Mouse (Mus musculus): ENCODE results near the gene Pcolce2. TPM values are rescaled to one million over a fixed set of nuclear protein-coding genes. Genes with fewer than 3 reads are reported as not detected.

Pcolce2 gene
- polyA plus RNA-seq, 1 experiment from 2014 or later = 1.7 TPM

DNA sequence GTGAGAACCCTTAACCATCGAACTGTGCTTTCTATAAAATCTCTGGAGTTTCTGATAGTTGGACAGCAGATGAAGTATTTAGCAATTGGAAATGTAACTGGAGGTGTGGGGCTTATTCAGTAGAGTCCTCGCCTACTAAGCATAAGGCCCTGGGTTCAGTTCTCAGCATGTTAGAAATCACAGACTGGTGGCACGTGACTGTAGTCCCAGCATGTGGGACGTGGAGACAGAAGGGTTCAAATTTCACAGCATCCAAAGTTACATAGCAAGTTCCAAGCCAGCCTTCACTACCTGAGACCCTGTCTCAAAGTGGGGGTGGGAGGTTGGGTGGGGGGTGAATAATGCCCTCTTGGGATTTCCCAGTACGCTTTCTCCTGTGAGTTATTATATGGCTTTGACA lies 30.9 kb downstream of the Pcolce2 start:
- Histone ChIP-seq H3K9ac (ENCODE audit: low read length) (no peak overlapping the region), H3K4me1 (ENCODE audit: control insufficient read depth, insufficient read depth, low read length) (peaks cover 18% of the 10 kb centered on the region), H3K36me3 (ENCODE audit: control insufficient read depth, insufficient read depth) (no peaks in the 10 kb centered on the region), H3K4me3 (ENCODE audit: low read length) (no peak overlapping the region), H3K4me2 (ENCODE audit: low read depth, low read length) (0 out of 2 replicates have a peak overlapping the region, but pooled peaks have one; percentile 13), H3K9me3 (replicated peaks; ENCODE audit: control insufficient read depth, low read length) (peaks cover 6% of the 10 kb centered on the region; the same call in 1 of the 2 replicates), H3K27ac (ENCODE audit: low read length) (no peak overlapping the region), H3K27me3 (ENCODE audit: control insufficient read depth, insufficient read depth, low read length) (no peaks in the 10 kb centered on the region)
- 77% methylated on average over 5 of the region's 5 CpGs for WGBS
- ATAC-seq (replicated peaks; ENCODE audit: extremely low read depth, insufficient read depth, low FRiP score) = no peak

DNA sequence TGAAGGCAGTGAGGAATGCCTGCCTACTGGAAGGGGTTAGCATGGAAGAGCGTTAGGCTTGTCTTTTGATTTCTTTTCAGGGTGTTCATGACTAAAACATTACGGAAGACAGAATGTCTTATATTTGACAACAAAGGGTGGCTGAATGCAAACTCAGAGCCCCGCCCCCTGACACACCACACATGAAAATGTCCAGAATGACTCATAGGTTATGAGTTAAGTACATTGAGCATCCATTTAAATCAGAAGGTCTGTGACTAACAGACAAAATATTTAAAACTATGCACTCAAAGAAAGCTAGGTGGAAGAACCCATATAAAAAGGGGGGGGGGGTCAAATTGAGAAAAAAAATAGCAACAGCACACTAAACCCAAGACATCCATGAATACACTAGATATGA lies 34.9 kb downstream of the Pcolce2 start:
- ATAC-seq (replicated peaks; ENCODE audit: extremely low read depth, insufficient read depth, low FRiP score) = no peak
- Histone ChIP-seq H3K9ac (ENCODE audit: low read length) (no peak overlapping the region), H3K27ac (ENCODE audit: low read length) (no peak overlapping the region), H3K36me3 (ENCODE audit: control insufficient read depth, insufficient read depth) (no peaks in the 10 kb centered on the region), H3K9me3 (replicated peaks; ENCODE audit: control insufficient read depth, low read length) (peaks cover 3% of the 10 kb centered on the region; the same call in 1 of the 2 replicates), H3K4me2 (ENCODE audit: low read depth, low read length) (no peak overlapping the region), H3K4me1 (ENCODE audit: control insufficient read depth, insufficient read depth, low read length) (peaks cover 12% of the 10 kb centered on the region), H3K4me3 (ENCODE audit: low read length) (no peak overlapping the region), H3K27me3 (ENCODE audit: control insufficient read depth, insufficient read depth, low read length) (no peaks in the 10 kb centered on the region)
- WGBS = 88% methylated on average over 3 of the region's 3 CpGs

DNA sequence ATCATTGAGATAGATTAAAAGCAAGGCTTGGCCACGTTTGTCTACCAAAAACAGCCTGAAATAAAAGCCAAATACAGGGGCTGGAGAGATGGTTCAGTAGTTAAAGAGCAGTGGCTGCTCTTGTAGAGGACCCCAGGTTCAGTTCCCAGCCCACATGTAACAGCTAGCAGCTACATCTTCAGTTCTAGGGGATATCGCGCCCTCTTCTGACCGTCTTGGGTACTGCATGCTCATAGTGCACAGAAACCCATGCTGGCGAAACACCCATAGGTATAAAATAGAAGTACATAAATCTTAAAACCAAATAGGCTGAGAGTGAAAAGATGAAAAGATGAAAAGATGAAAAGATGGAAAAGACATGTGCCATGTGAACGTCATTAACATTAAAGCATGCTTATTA lies 35.4 kb downstream of the Pcolce2 start:
- H3K27ac ChIP-seq (ENCODE audit: low read length) = no peak overlapping the region
- peaks cover 8% of the 10 kb centered on the region for H3K4me1 ChIP-seq (ENCODE audit: control insufficient read depth, insufficient read depth, low read length)
- no peak overlapping the region for H3K9ac ChIP-seq (ENCODE audit: low read length)
- no peak overlapping the region for H3K4me2 ChIP-seq (ENCODE audit: low read depth, low read length)
- no peaks in the 10 kb centered on the region for H3K27me3 ChIP-seq (ENCODE audit: control insufficient read depth, insufficient read depth, low read length)
- H3K4me3 ChIP-seq (ENCODE audit: low read length) = no peak overlapping the region
- no peaks in the 10 kb centered on the region for H3K36me3 ChIP-seq (ENCODE audit: control insufficient read depth, insufficient read depth)
- WGBS = 78% methylated on average over 6 of the region's 6 CpGs
- no peak for ATAC-seq (replicated peaks; ENCODE audit: extremely low read depth, insufficient read depth, low FRiP score)
- H3K9me3 ChIP-seq (replicated peaks; ENCODE audit: control insufficient read depth, low read length) = peaks cover 3% of the 10 kb centered on the region; the same call in 1 of the 2 replicates

DNA sequence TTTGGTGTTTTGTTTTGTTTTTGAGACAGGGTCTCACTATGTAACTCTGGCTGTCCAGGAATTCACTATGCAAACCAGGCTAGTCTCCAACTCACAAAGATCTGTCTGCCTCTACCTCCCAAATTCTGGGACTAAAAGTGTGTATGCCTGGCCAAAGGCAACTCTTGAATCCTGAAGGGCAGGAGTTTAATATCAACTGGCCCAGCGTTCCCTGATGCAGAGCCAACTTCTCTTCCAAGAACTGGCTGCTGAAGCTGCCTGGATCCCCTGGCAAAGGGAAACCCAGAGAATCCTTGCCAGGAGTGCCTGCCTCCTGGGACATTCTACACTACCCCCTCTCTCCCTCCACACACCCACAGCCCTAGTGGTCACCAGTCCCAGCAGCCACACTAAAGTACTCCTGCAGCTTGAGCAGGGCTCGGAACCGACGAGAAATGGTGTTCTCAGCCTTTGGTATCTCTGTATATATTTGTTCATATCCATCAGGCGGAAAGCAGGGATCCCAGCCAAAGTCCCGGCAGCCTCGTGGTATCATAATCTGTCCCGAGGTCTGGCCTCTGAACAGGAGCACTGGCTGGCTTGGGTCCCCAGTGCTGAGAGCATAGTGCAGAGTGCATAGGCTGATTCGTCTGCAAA lies 37.8 kb downstream of the Pcolce2 start:
- ATAC-seq (replicated peaks; ENCODE audit: extremely low read depth, insufficient read depth, low FRiP score) = peak; percentile 88
- H3K27ac ChIP-seq (ENCODE audit: low read length) = peak overlapping the region; percentile 91
- no peak overlapping the region; the same call in 1 of the 2 replicates for H3K9ac ChIP-seq (ENCODE audit: low read length)
- no peaks in the 10 kb centered on the region for H3K27me3 ChIP-seq (ENCODE audit: control insufficient read depth, insufficient read depth, low read length)
- peaks cover 3% of the 10 kb centered on the region; the same call in 1 of the 2 replicates for H3K9me3 ChIP-seq (replicated peaks; ENCODE audit: control insufficient read depth, low read length)
- H3K36me3 ChIP-seq (ENCODE audit: control insufficient read depth, insufficient read depth) = no peaks in the 10 kb centered on the region
- peaks cover 4% of the 10 kb centered on the region for H3K4me1 ChIP-seq (ENCODE audit: control insufficient read depth, insufficient read depth, low read length)
- H3K4me3 ChIP-seq (ENCODE audit: low read length) = peak overlapping the region; percentile 32
- H3K4me2 ChIP-seq (ENCODE audit: low read depth, low read length) = peak overlapping the region; percentile 52
- 34% methylated on average over 9 of the region's 9 CpGs for WGBS

DNA sequence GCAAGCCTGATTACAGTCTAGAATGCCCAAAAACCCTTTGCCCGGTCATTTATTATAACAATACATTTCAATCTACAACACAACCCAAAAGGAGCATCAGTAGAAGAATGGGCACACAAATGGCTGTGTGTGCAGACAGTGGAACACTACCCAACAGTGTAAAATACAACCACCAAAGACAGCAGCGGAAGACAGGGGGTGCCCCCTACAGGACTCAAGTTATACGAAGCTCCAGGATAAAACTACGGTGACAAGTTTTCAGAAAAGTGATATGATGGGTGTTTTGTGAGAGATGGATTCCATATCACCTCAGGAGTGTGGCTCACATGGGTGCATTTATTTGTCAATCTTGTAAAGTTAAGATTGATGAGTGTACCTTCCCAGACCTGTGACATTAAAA lies 38.6 kb downstream of the Pcolce2 start:
- H3K9me3 ChIP-seq (replicated peaks; ENCODE audit: control insufficient read depth, low read length) = peaks cover 3% of the 10 kb centered on the region; the same call in 1 of the 2 replicates
- no peak overlapping the region for H3K9ac ChIP-seq (ENCODE audit: low read length)
- no peaks in the 10 kb centered on the region for H3K27me3 ChIP-seq (ENCODE audit: control insufficient read depth, insufficient read depth, low read length)
- peaks cover 4% of the 10 kb centered on the region for H3K4me1 ChIP-seq (ENCODE audit: control insufficient read depth, insufficient read depth, low read length)
- ATAC-seq (replicated peaks; ENCODE audit: extremely low read depth, insufficient read depth, low FRiP score) = no peak
- H3K4me3 ChIP-seq (ENCODE audit: low read length) = no peak overlapping the region
- no peak overlapping the region for H3K4me2 ChIP-seq (ENCODE audit: low read depth, low read length)
- peak overlapping the region; percentile 91 for H3K27ac ChIP-seq (ENCODE audit: low read length)
- H3K36me3 ChIP-seq (ENCODE audit: control insufficient read depth, insufficient read depth) = no peaks in the 10 kb centered on the region
- 90% methylated on average over 4 of the region's 4 CpGs for WGBS

DNA sequence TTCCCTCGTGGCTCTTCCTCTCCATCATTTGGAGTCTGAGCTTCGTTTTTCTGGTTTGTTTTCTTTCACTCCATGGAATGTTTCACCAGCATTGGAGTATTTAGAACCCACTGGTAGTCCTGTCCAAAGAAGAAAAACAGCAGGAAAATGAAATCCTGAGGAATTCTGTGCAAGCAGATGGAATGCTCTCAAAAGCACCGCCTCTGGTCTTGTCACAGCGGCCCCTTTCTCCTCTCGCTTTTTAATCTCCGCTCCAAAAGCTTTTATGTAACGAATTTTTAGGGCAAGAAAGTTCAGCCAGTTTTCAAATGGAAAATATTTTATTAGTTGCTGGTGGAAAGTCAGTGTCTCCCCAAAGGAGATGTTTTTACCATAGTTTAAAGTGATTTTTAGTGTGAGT lies 42.6 kb downstream of the Pcolce2 start:
- Histone ChIP-seq H3K9ac (ENCODE audit: low read length) (no peak overlapping the region), H3K27ac (ENCODE audit: low read length) (no peak overlapping the region), H3K9me3 (replicated peaks; ENCODE audit: control insufficient read depth, low read length) (no peaks in the 10 kb centered on the region), H3K36me3 (ENCODE audit: control insufficient read depth, insufficient read depth) (no peaks in the 10 kb centered on the region), H3K4me1 (ENCODE audit: control insufficient read depth, insufficient read depth, low read length) (peaks cover 4% of the 10 kb centered on the region), H3K27me3 (ENCODE audit: control insufficient read depth, insufficient read depth, low read length) (no peaks in the 10 kb centered on the region), H3K4me3 (ENCODE audit: low read length) (no peak overlapping the region), H3K4me2 (ENCODE audit: low read depth, low read length) (no peak overlapping the region)
- 61% methylated on average over 7 of the region's 7 CpGs for WGBS
- no peak for ATAC-seq (replicated peaks; ENCODE audit: extremely low read depth, insufficient read depth, low FRiP score)

DNA sequence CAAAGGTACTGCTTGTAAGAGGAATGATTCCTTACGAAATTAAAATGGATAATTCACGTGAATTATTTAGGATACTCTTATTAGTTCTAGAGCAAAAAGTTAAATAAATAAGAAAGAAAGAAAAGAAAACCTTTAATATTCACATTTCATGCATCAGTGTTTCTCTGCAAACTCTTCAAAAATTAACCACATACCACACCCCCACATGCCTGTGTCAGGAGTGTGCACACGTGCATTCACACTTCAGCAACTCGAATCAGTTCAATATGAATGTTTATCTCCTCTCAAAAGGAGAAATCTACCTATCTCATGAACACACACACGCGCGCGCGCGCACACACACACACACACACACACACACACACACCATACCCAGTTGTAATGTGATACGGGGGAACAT lies 43.3 kb downstream of the Pcolce2 start:
- H3K4me3 ChIP-seq (ENCODE audit: low read length) = no peak overlapping the region
- H3K27me3 ChIP-seq (ENCODE audit: control insufficient read depth, insufficient read depth, low read length) = no peaks in the 10 kb centered on the region
- 91% methylated on average over 11 of the region's 11 CpGs for WGBS
- no peak overlapping the region for H3K9ac ChIP-seq (ENCODE audit: low read length)
- ATAC-seq (replicated peaks; ENCODE audit: extremely low read depth, insufficient read depth, low FRiP score) = no peak
- no peak overlapping the region for H3K27ac ChIP-seq (ENCODE audit: low read length)
- H3K36me3 ChIP-seq (ENCODE audit: control insufficient read depth, insufficient read depth) = no peaks in the 10 kb centered on the region
- H3K9me3 ChIP-seq (replicated peaks; ENCODE audit: control insufficient read depth, low read length) = no peaks in the 10 kb centered on the region
- H3K4me1 ChIP-seq (ENCODE audit: control insufficient read depth, insufficient read depth, low read length) = peaks cover 1% of the 10 kb centered on the region
- no peak overlapping the region for H3K4me2 ChIP-seq (ENCODE audit: low read depth, low read length)

DNA sequence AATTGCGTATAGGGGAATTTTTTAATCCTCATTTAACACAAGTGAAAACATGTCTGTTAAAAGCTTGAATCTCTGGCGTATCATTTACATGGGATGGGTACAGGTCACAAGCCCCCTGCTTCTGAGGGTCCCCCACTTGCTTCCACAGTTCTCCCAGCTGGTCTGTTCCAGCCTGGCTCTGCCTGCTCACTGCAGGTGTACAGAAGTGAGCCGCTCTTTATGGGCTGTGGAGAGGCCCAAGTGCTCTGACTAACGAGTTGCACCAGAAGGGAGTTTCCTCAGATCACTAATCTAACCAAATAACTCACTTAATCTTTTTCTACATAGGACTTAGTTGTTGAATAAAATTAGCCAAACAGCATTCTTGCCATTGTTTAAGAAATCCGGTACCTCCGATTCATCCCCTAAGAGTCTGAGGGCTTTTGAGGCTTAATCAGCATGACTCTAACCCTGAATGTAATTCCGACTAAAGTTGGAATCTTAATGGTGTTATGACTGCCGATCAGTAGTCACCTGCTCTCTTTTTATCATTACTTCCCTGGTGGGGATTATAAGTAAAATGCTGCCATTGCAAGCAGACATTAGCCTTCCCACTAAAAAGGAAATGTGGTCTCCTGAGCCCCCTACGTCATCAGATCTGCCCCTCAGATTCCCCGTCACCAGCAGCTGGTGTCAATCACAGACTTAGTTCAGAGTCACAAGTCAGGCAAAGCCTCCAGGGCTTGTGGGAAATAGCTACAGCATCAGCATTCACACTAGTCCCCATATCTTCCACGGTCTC lies 48.4 kb downstream of the Pcolce2 start:
- no peak; the same call in 1 of the 2 replicates for ATAC-seq (replicated peaks; ENCODE audit: extremely low read depth, insufficient read depth, low FRiP score)
- H3K36me3 ChIP-seq (ENCODE audit: control insufficient read depth, insufficient read depth) = no peaks in the 10 kb centered on the region
- WGBS = 66% methylated on average over 11 of the region's 11 CpGs

DNA sequence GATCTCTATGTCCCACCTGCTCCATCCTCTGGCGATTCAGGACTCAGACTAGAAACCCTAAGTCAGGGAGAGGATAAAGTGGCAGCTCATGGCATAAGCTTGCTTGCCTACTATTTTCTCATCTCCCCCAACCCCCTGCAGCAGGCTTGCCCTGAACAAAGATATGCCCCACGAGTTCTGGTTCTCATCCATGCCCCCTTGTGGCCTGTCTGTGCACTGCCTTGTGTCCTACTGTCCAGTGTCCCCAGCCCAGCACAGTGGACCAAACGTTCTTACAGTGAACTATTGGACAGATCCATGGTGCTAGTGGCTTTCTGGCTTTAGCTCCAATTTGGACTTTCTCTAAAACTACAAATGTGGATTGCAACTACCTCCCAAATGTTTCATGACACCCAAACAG lies 50.7 kb downstream of the Pcolce2 start:
- Histone ChIP-seq H3K27ac (ENCODE audit: low read length) (no peak overlapping the region), H3K36me3 (ENCODE audit: control insufficient read depth, insufficient read depth) (no peaks in the 10 kb centered on the region), H3K9me3 (replicated peaks; ENCODE audit: control insufficient read depth, low read length) (no peaks in the 10 kb centered on the region), H3K4me2 (ENCODE audit: low read depth, low read length) (no peak overlapping the region), H3K27me3 (ENCODE audit: control insufficient read depth, insufficient read depth, low read length) (no peaks in the 10 kb centered on the region), H3K4me3 (ENCODE audit: low read length) (no peak overlapping the region), H3K9ac (ENCODE audit: low read length) (no peak overlapping the region), H3K4me1 (ENCODE audit: control insufficient read depth, insufficient read depth, low read length) (no peaks in the 10 kb centered on the region)
- 55% methylated on average over 3 of the region's 3 CpGs for WGBS
- ATAC-seq (replicated peaks; ENCODE audit: extremely low read depth, insufficient read depth, low FRiP score) = no peak

More for the DNA sequence above, 48.4 kb downstream of the Pcolce2 start:
- Histone ChIP-seq H3K27me3 (ENCODE audit: control insufficient read depth, insufficient read depth, low read length) (no peaks in the 10 kb centered on the region), H3K9me3 (replicated peaks; ENCODE audit: control insufficient read depth, low read length) (no peaks in the 10 kb centered on the region), H3K27ac (ENCODE audit: low read length) (no peak overlapping the region), H3K4me1 (ENCODE audit: control insufficient read depth, insufficient read depth, low read length) (no peaks in the 10 kb centered on the region), H3K4me2 (ENCODE audit: low read depth, low read length) (no peak overlapping the region), H3K4me3 (ENCODE audit: low read length) (no peak overlapping the region), H3K9ac (ENCODE audit: low read length) (no peak overlapping the region)

All from heart, embryonic 16.5 days (tissue).